Mouse (Mus musculus) embryo, embryonic 11 days (tissue): ENCODE measurements at regions not wholly inside any gene's neighbourhood (a gene's known extent, or its start where the extent isn't known, plus 50 kb on each side); places are given as distances from the start of the nearest gene placed in this dataset.

ENCODE experiments used
- DNase-seq: peaks from one replicate; pipeline ENCODE4 v3.0.0-alpha.2; 2015

DNA sequence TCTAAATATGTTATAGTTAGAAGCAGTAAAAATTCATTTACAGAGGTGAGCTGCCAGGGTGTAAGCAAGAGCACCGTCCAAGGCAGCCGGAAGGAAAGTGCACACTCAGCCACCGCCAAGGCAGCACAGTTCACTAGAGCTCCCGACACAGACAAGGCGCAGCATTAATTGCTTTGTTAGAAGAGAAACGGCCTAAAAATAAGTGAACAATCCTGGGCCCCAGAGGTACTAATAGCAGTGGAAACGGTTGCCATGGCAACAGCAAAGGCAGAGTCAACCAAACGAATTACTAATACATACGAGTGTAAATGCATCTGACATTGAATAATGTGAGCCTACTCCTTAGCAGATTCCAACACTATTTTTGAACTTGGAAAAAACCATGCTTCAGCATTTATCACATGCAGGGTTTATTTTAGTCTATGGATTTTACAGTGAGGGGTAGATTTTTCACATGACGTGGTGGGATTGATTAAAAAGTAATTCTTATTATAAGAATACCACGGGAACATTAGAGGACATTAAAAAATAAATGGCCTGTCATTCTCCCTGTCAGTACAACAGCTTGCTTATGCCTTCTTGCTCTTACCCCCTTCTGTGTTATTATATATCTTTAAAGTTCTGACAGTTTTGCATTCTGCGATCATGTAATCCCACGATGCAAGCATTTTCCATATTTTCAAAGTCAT lies 62.5 kb downstream of the Cavin4 start:
- DNase-seq = peak; percentile 62

DNA sequence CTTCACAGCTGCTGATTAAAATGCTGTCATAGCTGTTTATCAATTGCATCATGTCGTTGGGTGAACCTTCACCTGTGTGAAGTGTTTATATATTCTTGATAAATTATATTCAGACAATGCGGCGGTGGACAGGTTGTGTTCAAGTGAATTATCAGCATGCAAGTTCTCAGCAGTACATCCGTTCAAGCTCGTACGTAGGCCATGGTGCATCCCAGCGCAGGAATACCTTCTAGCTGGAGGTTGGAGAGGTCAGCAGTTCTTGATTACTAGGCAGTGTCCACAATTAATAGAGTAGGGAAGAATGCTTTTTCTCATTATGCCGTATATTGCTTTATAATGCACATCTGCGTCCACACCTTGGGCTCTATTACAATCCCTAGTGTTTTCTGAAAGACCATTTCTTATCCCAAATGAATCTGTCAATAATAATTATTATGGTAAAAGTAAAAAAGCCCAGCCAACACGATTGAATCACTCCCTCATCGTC lies 63.1 kb downstream of the Cavin4 start:
- DNase-seq = no peak

DNA sequence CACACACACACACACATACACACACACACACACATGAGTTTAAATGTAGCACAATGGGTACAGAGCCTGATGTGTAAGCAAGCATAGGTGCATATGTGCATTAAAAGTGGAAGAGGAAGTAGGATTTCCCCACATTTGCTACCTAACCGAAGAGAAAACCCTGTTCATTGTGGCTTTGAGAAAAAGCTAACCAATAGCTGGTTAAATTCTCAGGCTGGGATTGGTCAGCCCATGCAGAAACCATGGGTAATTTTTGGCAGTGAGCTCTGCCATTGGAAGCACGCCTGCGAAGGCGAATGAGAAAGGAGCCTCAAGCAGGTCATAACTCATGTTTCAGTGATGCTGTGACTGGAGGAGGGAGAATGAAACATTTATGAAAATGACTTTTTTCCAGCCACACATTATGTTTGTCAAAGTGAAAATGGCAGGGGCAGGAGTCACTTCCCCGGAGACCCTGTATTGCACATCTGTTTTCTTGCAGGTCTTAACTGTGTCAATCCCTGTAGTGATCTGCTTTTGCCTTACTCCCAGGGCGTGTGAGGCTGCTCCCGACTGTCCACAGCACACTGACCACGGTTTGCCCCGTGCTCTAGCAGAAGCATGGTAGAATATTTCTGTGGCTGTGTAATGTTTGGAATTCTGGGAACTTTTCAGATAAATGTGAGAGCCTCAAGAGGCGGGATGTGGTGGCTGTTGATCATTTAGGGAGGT lies 71.7 kb downstream of the Cavin4 start:
- no peak for DNase-seq

DNA sequence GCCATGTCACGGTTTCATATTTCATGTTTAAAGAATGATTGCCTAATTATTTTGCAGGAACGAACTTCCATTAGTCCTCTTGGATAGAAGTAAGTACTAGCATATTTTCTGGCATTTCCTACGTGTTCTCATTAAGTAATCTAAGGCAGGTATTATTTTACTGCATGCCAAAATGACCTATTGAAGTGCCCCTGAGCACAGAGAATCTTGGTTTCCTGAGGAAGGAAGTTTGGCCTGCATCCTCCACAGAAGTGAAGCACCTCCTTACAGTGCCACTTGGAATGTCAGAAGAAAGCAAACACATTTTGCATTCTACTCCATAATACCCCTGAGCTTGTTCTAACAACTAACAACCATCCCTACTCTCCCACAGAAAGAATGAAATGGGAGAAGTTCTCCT lies 82.9 kb downstream of the Cavin4 start:
- DNase-seq = no peak

DNA sequence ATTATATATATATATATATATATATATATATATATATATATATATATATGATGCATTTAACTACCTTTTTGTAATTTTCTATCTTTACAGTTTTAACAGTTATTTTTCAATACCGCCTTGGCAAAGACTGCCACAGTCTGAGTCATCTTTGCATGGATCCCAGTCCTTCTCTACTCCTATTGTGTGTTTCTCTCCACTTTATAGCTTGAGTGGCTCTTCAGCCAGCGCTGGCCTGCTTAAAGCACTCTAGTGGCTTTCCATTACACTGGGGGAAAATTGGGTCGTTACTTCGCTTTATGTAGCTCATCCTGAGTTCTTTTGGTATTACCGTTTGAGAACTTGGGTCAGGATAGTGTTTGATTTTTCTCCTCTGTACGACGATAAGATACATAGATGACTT lies 86.3 kb downstream of the Cavin4 start:
- DNase-seq = no peak

DNA sequence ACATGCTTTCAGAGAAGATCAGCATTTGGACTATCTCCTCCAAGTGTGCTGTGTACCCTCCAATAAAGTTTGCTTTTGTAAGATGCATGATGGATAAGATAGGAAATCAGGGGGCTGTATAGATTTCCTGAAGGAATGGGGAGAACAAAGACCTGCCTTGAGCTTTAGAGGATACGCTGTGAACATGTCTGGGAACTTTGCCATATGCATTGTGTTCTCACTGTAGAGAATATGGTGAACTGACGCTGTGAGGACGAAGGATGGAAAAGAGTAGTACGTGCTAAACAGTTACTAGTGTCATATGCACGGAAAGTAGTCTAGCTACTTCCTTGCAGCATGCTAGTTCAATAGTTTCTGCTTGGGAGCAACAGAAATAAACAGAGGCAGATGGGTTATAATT lies 86.8 kb downstream of the Cavin4 start:
- no peak for DNase-seq

DNA sequence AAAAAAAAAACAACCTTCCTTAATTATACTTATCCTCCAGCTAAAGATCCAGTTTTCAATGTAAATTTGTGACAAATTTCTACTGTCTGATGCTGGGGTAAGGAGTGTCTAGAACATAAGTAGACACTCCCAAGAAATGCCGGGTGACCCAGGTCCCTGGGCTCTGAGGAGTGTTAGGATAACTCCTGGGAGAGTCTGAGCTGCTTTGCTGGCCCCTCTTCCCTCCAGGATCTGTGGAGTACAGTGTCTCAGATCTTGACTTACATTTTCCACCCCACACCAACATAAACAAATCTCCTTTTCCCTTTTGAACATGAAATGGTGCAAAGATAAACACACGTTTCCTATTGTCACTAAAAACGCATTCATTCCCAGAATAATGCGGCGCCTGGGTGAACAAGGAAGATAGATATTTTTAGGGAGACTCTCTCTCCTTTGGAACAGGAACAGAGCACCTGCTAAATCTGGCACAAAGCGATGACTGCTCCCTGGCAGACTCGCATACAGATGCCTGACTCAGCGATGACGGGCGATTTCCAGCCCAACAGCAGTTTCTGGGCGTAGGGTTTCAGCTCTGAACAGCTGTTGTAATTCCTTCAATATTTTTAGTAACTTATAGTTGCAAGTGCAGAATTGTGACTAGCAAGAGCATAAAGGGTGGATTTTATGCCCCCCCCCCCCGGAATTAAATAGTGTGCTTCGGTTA lies 91.3 kb downstream of the Cavin4 start:
- DNase-seq = peak; percentile 18

DNA sequence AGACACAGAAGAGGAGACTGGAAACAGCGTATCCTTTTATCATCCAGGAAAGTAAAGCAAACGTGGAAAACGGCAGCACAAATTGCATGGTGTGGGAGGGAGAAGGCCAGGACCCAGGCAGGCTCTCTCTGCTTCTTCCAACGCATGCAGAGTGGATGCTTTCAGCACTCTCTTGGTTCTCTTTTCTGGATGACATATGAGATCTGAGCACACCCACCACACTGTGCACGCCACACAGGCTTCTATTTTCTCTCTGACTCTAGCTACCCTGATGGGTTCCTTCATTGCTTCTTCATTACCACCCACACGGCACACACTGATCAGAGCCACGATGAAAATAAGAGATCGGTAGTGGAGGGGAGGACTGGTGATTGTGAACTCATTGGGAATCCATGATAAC lies 97.3 kb downstream of the Cavin4 start:
- no peak for DNase-seq

DNA sequence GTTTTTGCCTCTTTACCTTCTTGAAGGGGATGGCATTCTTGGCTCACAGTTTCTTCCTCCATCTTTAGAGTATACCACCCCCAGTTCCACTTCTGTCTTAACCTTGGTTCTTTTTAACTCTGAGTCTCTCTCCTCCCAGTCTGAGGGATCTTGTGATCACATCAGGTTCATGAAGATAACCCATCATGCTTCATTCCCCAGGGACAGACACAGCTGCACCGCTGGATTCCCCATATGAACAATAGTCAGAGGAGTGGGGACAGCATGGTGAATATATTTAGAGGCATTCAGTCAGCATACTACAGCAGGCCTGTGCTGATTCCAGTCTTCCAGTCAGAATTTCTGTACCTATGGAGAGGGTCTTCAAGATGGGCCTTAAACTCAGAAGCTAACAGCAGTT lies 103.1 kb downstream of the Cavin4 start:
- DNase-seq = no peak

DNA sequence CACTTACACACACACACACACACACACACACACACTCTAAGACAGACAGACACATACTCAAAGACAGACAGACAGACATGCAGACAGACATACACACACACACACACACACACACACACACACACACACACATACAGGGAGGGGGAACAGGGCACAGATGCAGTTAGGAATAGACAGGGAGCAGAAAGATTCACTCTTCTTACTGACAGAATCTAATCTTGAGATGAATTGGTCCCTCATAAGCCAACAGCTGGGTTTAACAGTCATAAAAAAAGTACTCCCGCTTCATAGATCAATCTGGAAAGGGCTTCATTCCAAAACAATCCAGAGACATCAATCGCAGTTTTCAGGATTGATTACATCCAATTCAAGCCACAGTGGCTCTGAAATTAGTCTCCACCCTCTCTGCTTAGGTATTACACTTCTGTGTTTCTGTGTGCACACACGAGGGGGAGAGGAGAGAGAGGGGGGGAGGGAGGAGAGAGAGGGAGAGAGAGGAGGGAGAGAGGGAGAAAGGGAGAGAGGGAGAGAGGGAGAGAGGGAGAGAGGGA lies 107.2 kb downstream of the Cavin4 start:
- DNase-seq = no peak

DNA sequence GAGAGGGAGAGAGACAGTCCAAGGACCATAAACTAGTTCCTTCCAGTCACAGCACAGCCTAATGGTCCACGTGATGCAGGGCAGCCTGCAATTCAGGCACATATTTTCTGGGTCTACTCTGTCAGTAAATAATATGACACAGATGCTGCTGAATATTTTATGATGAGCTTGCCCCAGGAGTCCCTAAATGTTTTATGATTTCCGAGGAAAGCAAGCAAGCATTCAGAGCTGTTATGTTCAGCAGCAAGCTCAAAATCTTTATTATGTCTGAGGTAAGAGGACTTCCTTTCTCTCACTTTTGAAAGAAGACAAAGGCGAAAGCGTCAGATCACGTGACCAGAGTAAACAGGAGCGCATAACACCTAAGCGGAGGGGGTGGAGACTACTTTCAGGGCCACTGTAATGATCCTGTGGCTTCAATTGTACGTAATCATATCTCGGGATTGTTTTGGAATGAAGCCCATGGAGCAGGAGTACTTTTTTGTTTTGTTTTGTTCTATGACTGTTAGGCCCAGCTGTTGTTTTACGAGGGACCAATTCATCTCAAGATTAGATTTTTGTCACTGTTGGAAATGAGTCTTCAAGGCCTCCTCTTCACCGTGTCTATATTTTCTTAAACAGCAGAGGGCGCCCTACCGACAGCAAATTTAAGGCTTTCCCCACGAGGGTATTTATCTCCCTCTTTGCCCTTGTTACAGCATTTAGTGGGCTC lies 107.8 kb downstream of the Cavin4 start:
- DNase-seq = peak; percentile 60

DNA sequence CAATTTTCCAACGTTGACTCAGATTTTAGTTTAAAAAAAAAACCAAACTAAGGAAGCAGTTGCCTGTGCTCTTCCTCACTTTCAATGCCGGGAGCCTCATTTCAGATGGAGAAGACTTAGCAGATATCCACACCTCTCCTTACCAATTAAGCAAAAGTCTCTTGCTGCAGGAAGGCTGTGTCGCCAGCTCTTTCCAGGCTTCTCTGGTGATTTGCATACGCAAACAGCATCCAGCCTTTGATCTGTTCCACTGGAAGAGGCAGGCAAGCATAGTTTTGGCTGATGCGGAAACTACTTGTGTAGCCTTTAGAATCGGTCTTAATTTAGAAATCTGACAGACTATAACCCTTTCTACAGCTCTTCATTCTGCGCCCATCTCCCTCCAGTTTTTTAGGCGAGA lies 108.5 kb downstream of the Cavin4 start:
- DNase-seq = no peak

DNA sequence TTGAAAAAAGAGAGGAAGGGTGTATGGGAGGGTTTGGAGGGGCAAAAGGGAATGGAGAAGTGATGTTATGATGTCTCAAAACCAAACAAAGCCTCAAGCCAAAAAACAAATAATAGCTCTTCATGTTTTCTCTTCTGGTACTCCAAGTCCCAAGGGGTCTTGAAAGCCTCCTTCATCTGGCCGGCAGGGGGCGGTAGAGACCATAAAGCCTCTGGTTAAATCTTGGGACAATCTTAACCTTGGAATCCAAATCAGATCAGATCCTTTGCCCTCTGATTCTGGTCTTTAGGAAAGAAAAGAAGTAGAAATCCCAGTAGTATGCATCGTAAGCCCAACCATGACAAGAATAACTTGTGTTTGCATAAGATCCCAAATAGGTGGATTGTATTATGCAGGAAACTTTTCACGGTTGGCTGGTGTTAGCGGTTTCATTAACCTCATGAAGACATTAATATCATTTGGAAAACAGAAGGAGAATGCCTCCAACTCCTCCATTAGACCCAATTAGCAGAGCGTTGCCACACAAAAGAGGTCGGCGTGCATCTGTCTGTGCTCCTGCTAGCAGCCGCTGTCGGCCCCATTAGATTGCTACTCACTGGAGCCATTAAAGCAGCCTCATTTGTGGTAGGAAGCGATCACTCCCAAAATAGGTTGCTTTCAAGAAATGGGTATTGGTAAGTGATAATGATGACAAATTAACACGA lies 116.0 kb downstream of the Cavin4 start:
- peak; percentile 77 for DNase-seq

DNA sequence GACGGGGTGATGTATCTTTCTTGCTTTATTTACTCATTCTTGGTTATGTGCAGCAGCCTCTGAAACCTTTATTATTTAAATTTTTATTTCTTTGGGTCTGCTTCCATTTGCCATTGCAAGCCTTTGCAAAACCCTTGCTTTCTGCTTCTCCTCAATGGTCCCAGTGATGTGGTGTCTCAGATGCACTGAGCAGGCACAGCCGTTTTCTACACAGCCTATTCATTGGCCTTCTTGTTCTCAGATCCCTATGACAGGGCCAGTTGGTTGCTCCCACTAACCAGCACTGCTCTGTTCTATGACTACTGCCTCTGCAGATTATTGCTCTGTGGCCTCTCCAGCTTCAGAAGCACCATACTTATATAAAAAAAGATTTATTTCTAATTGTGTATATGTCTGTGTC lies 116.6 kb downstream of the Cavin4 start:
- DNase-seq = no peak

DNA sequence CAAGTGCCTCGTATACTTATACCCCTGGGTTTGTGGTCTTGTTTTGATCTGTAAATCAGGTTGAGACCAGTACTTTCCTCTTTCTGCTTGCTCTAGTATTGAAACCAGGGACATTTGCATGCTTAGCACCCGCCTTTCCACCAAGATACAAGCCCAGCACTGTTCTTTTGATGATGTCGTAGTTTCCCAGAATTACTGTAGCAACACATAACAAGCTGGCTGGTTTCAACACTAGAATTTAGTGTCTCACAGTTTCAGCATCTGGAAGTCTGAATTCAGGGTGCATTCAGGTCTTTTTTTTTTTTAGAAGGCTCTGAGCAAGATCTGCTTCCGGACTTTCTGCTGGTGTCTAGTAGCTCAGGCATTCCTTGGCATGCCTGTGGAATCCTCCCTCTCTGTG lies 117.8 kb downstream of the Cavin4 start:
- DNase-seq = no peak

DNA sequence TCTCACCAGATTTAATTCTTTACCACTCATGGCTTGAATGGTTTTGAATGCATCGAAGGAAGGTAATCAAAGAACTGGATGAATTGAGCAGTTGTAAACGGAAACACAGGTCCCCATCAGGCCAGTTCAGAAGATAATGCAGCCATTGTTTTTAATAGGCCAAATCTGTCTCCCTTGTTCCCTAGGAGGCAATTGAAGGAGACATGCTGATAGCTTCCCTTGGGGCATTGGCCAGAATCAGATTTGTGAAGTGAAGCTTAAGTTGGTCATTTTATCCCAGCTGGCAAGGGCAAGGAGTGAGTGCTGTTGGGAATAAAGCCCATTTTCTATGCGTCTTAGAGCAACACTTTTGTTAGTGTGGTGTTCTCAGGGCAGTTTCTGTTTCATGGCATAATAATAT lies 119.4 kb downstream of the Cavin4 start:
- no peak for DNase-seq

DNA sequence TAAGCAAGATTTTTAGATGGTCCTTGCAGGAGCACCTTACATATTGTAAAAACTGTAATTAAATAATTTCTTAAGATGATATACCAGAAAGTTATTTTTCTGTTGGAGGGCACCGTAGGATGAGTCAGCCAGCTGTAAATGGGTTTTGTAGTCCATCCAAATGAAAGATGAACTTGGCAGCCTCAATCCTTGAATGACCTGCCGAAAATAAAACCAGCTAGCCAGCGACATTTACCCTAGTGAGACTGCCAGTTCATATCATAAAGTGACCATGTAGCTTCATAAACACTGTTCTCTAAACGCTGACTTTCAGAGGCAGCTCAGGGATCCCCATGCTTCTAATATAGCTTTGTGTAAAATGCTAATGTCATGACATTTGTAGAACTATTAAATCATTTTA lies 127.8 kb downstream of the Cavin4 start:
- DNase-seq = no peak

DNA sequence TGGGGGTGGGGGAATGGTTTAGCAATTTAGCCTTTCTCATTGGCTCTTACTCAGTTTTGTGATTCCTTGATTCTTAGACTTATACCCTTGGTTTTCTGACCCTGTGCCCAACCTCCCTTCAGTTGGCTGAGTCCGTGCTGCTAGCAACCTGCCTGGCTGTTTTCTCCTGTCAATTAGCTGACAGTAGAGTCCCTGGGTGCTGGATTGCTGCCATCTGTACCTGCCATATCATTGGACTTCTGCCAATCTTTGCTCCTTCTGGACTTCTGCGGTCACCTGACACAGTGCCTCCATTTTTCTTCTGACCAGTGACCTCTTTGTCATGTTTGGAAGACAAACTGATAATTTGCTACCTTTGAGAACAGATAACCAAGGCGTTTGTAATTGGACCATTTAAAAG lies 140.5 kb downstream of the Cavin4 start:
- no peak for DNase-seq

DNA sequence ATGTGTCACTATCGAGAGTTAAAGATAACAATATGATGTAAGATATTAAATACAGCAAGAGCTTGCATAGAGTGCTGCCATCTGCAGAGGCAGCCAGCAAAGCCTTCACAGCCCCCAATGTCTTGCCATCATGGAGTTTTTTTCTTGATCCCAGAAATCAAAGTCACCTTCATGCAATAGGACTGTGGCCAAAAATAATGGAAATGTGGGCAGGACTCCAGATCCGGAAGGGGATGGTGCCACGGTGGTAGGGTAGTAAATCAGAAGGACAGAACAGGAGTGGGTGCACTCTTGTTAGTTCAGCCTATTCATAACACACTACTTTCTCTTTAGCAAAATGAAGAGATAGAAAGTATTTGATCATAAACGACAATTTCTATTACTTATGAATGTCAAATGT lies 145.3 kb downstream of the Cavin4 start:
- no peak for DNase-seq

DNA sequence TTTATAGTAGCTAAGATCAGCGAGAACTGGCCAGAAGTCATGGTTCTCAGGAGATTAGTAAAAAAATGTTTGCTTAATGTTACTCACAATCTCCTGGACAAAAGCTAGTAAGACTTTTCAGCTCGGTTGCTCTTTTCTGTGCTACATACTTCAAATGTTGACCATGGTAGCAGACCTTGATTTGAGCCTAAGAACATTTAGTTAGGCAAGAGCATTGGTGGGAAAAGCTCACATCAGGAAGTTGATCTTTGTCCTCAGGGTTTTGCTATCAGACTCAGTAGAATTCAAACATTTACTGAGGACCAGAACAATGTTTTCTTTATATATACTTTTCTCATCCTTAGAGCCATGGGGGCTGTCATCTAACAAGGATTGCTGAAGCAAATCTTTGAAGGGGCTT lies 170.4 kb downstream of the Cavin4 start:
- DNase-seq = no peak

DNA sequence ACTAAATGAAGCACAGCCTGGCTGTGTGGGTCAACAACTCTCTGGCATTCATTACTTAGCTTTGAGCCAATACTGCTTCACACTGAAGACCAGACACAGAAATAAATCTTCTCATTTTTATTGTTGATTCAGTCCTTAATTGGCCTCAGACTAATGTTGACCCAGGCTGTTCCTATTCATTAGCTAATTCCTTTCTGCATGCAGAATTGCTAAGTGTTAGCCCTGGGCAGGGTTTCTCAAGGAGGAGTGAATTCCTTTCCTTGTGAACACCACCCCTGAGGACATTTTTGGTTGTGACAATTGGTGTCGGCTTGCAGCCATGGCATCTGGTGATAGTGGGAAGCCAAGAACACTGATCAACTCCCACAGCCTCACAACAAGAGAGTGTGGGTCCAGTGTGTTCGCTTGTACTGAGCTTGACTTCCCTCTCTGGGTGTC lies 179.5 kb downstream of the Cavin4 start:
- peak; percentile 10 for DNase-seq

DNA sequence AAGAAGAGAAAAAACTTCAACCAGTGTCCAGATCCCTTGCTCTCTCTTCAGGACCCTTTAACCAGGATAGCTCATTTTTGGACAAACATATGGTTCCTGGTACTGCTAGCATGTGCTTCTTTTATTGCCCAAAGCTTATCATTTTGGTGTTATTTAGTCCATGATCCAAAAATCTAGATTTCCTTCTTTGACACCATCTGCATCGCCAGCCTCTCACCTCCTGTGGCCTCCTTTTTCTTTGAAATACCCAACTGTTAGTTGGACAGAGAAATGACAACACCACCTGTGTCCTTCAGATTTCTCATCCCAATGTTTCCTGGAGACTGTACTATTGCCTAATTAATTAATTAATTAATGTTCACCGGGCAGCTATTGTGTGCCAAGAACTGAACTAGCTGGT lies 188.0 kb upstream of the Plppr1 start:
- no peak for DNase-seq
